Mouse (Mus musculus) frontal cortex, postnatal 14 days (tissue): ENCODE results near the gene Hdac7.

ENCODE experiments used
- DNase-seq, 2 experiments: peaks; one replicate each; pipeline ENCODE4 v3.0.0; 2022; ENCODE audit warnings: low spot score in 2 of 2

Gene Hdac7

GRCm38 (mm10) chr15:97788821-97789220 lies 55.5 kb downstream of the Hdac7 start:
- peak in 1 of 2 experiments; percentile 68 for DNase-seq

GRCm38 (mm10) chr15:97787799-97788667 lies 56.3 kb downstream of the Hdac7 start:
- no peak for DNase-seq

GRCm38 (mm10) chr15:97787148-97787798 lies 57.0 kb downstream of the Hdac7 start:
- no peak for DNase-seq

- DNase-seq: no peak
Measured at GRCm38 (mm10) chr15:97786412-97787112, 57.7 kb downstream of the Hdac7 start.

GRCm38 (mm10) chr15:97785731-97786411 lies 58.4 kb downstream of the Hdac7 start:
- no peak for DNase-seq

GRCm38 (mm10) chr15:97784561-97785161 lies 59.6 kb downstream of the Hdac7 start:
- no peak for DNase-seq

- peak; percentile 64 to 77 for DNase-seq
Measured at GRCm38 (mm10) chr15:97784092-97784559, 60.2 kb downstream of the Hdac7 start.

- DNase-seq: peak in 1 of 2 experiments; percentile 58
Measured at GRCm38 (mm10) chr15:97782749-97783105, 61.6 kb downstream of the Hdac7 start.

GRCm38 (mm10) chr15:97781961-97782748 lies 62.1 kb downstream of the Hdac7 start:
- DNase-seq: no peak

GRCm38 (mm10) chr15:97780611-97781031 lies 63.7 kb downstream of the Hdac7 start:
- DNase-seq: peak in 1 of 2 experiments; percentile 38

- no peak for DNase-seq
Measured at GRCm38 (mm10) chr15:97779576-97779975, 64.7 kb downstream of the Hdac7 start.

- DNase-seq: no peak
Measured at GRCm38 (mm10) chr15:97778311-97779098, 65.8 kb downstream of the Hdac7 start, which contains the start of gene Slc48a1. TSS of gene Slc48a1 (plus strand) at chr15:97778520.

GRCm38 (mm10) chr15:97776919-97777318 lies 67.4 kb downstream of the Hdac7 start:
- DNase-seq: no peak

- DNase-seq: peak in 1 of 2 experiments; percentile 70
Measured at GRCm38 (mm10) chr15:97776514-97776913, 67.8 kb downstream of the Hdac7 start.

GRCm38 (mm10) chr15:97773961-97774370 lies 70.3 kb downstream of the Hdac7 start:
- DNase-seq: no peak

GRCm38 (mm10) chr15:97773108-97773507 lies 71.2 kb downstream of the Hdac7 start:
- DNase-seq: no peak

GRCm38 (mm10) chr15:97770280-97770679 lies 74.0 kb downstream of the Hdac7 start:
- no peak for DNase-seq

GRCm38 (mm10) chr15:97768192-97768591 lies 76.1 kb downstream of the Hdac7 start:
- DNase-seq: no peak
